Mouse (Mus musculus): ENCODE data around the gene Nod1. TPM values are rescaled to one million over a fixed set of nuclear protein-coding genes. Genes with fewer than 3 reads are reported as not detected.

Gene Nod1
- total RNA-seq (2023), result 10 to 100 TPM; 29.1 to 38.0 TPM

DNA sequence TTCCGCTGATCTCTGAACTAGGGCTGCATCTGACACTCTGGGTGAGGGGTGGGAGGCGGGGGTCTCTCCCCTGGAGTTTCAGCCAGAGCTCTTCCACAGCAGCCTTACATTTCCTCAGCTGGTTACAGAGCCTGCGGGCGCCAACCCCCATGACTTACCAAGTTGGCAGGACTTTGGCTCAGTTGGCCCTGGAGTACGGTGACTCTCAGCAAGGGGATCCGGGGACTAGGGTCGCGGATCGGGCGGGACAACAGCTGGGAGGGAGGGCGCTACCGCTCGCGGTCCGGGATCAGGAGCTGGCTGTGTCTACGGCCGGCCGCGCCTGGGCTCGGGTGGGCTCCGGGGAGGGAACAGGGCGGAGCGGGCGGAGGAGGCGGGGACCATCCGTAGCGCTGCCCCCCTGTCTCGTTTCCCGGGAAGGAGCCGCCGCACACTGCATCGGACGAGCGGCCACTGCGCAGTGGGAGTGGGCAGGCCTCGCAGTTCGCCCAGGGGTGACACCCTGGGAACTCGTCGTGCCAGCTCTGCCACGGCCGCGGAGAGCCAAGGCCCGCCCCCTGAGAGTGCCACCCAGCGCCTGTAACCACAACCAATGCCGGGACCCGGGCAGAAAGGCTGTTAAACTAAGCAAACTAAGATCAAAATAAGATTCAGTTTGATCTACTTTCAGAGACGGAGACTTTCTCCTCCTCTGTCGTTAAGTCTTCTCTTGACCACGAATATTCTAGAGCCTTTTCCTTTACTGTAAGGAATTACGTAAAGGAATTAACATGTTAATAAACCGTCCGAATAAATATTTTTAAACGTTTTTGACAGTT is at the start of gene Nod1:
TSS of gene Nod1 (minus strand) at position 502 of the 818 bp plus-strand sequence.

DNA sequence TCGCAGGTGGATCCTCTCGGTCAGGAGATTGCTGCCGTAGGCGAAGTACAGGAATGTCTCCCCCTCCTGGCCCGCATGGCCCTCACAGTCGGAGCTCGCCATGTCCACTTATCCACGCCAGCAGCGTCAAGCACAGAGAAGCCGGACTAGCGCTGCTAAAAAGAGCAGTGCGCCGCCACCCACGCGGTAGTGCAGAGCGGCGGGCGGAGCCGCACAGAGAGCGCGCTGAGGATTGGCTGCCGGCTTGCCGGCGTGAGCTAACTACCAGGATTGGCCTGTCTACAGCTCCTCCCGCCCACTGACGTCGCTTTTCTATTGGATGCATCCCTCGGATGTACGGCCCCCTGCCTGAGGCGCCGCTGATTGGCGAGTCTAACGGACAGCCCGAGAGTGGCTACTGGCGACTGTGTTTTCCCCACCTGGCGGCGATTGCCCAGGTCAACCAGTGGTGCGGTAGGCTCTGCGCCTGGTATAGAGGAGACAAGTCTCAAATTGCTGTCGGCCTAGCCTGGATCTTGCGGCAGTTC is 20.4 kb upstream of the Nod1 start, which contains the start of gene Ggct:
TSS of gene Ggct (minus strand) at position 217 of the 527 bp plus-strand sequence.

Other genes with a start within 250 kb of the Nod1 start
- 100 to 1,000 TPM; 113 to 119 TPM for gene Znrf2, start 155.7 kb downstream of the Nod1 start, total RNA-seq (2023)
- 10 to 100 TPM; 19.8 to 20.5 TPM for gene Ggct, start 20.3 kb upstream of the Nod1 start, total RNA-seq (2023)
- 10 to 100 TPM; 87.4 to 94.6 TPM for gene Gars, start 65.4 kb upstream of the Nod1 start, total RNA-seq (2023)
- not detected for gene Crhr2, start 160.4 kb upstream of the Nod1 start, total RNA-seq (2023)
- not detected for gene Inmt, start 202.4 kb upstream of the Nod1 start, total RNA-seq (2023)
- not detected for gene Mindy4, start 230.8 kb upstream of the Nod1 start, total RNA-seq (2023)

Data from T-cell, adult 66 days (primary cell).